Mouse (Mus musculus) G1E (cell line): Measurements from ENCODE around the gene Sbf2. TPM values are rescaled to one million over a fixed set of nuclear protein-coding genes. Genes with fewer than 3 reads are reported as not detected.

Experiments used
- ATAC-seq: 2 replicates; pipeline ENCODE4 v1.8.0; 2016; ENCODE audit warnings: mild to moderate bottlenecking; ENCODE audit not compliant: insufficient number of reproducible peaks, poor library complexity, low FRiP score, severe bottlenecking; ENCODE audit errors: extremely low read depth
- DNase-seq: peaks from one replicate; pipeline ENCODE4 v3.0.0; 2012; ENCODE audit warnings: low spot score
- H3K27me3 ChIP-seq: 2 replicates; pipeline ENCODE4 v1.6.1; 2012; ENCODE audit warnings: mild to moderate bottlenecking, low read length, inconsistent platforms; ENCODE audit not compliant: insufficient read depth
- H3K36me3 ChIP-seq: replicated peaks from 2 replicates; pipeline ENCODE3; 2012; ENCODE audit warnings: mild to moderate bottlenecking, inconsistent platforms
- H3K4me1 ChIP-seq: 2 replicates; pipeline ENCODE4 v1.6.1; 2012; ENCODE audit warnings: low read depth, low read length, inconsistent platforms, mixed read lengths; ENCODE audit not compliant: insufficient read depth
- H3K4me3 ChIP-seq: 2 replicates; pipeline ENCODE4 v1.5.1; 2012; ENCODE audit warnings: low read depth, mild to moderate bottlenecking, inconsistent platforms, low read length, moderate library complexity, mixed read lengths
- H3K9me3 ChIP-seq: replicated peaks from 2 replicates; pipeline ENCODE4 v1.6.1; 2012; ENCODE audit warnings: inconsistent platforms
- CTCF ChIP-seq: IDR thresholded peaks from 2 replicates; pipeline ENCODE4 v1.5.1; 2012; ENCODE audit warnings: low read depth, low read length, inconsistent platforms, mixed read lengths
- GATA1 ChIP-seq: IDR thresholded peaks from 2 replicates; pipeline ENCODE4 v1.6.1; 2012; ENCODE audit warnings: borderline replicate concordance, low read length, inconsistent platforms, mixed read lengths
- GATA2 ChIP-seq: IDR thresholded peaks from 2 replicates; pipeline ENCODE4 v1.6.1; 2012; ENCODE audit warnings: low read depth, low read length, inconsistent platforms, borderline replicate concordance
- POLR2AphosphoS5 ChIP-seq: IDR thresholded peaks from 2 replicates; pipeline ENCODE4 v1.6.1; 2012; ENCODE audit warnings: low read depth, low read length, inconsistent platforms; ENCODE audit not compliant: insufficient replicate concordance
- TAL1 ChIP-seq: conservative IDR thresholded peaks from 2 replicates; pipeline ENCODE4 v1.6.1; 2012; ENCODE audit warnings: low read depth, low read length, inconsistent platforms, mixed read lengths
- polyA plus RNA-seq: library from polyadenylated mRNA; stranded (reverse); fragments of >175 nt; gene quantifications from 2 replicates; pipeline ENCODE4 v1.2.3, GENCODE M21; 2012
- total RNA-seq, 2 experiments: library from RNA; stranded (forward) in 1 of 2; stranded (reverse) in 1 of 2; fragments of 200-1000 nt in 1 of 2; fragments of >200 nt in 1 of 2; fragmentation: Nextera tagmentation in 1 of 2; gene quantifications; 2 replicates each; pipeline ENCODE4 v1.2.3; 2014 to 2017

The Sbf2 gene
- total and polyA plus RNA-seq, 3 experiments: 0.49 TPM; not detected in 2

- DNase-seq: no peak
- no peaks in the 10 kb centered on the region for H3K9me3 ChIP-seq
- no peak for TF ChIP-seq CTCF
- no peak for TF ChIP-seq POLR2AphosphoS5
- TF ChIP-seq TAL1: no peak
- no peak for TF ChIP-seq GATA2
- TF ChIP-seq GATA1: no peak
- H3K4me3 ChIP-seq: no peak overlapping the region
- no peaks in the 10 kb centered on the region for H3K36me3 ChIP-seq
- peaks cover 27% of the 10 kb centered on the region for H3K27me3 ChIP-seq
- peaks cover 3% of the 10 kb centered on the region; the same call in 1 of the 2 replicates for H3K4me1 ChIP-seq
- ATAC-seq: no peak
Observed at GRCm38 (mm10) chr7:110627099-110627482, 12.4 kb upstream of the Sbf2 start.

DNA sequence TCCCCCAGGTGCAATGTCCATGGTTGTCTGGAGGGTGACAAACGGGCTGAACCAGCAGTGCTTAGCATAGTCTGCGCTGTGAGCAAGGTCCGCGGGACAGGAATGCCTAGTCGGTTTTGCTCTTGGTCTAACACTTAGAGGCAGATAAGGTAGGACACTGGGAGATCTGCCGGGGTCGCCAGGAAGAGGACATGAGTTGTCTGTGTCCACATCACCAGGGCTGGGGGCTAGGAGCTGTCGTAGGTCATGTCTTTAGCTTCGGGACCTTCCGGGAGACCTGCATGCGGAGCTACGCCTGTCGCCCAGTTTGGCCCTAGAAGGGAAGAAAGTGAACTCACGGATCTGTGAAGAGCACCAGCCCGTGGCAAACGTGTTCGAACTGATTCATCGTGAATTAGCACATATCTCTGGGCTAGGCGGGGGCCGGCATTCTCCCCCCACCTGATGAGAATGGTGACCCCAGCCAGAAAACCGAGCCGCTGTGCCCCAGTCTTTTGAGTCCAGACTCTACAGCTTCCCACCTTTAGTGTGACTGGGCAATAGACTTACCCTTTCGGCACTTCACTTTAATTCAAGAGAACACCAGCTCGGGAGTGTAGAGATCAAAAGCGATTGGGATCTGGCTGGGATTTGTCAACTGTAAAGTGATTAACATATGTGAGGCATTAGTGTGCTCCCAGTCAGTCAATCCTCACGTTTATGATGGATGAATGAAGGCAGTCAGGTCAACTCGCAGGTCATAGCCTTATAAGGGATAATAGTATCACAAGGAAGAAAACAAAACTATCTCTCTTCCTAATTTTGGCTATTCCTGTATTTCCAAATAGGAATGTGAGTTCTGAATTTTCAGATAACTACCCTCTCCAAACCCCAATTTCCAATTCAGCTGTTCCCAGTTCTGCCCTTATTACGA is 11.7 kb upstream of the Sbf2 start:
- no peak overlapping the region for H3K4me3 ChIP-seq
- peaks cover 25% of the 10 kb centered on the region for H3K27me3 ChIP-seq
- no peak for ATAC-seq
- H3K36me3 ChIP-seq: no peaks in the 10 kb centered on the region
- no peak for DNase-seq
- no peaks in the 10 kb centered on the region for H3K9me3 ChIP-seq
- peaks cover 3% of the 10 kb centered on the region; the same call in 1 of the 2 replicates for H3K4me1 ChIP-seq
- TF ChIP-seq GATA2 (no peak), TAL1 (no peak), GATA1 (no peak), CTCF (no peak), POLR2AphosphoS5 (no peak)

GRCm38 (mm10) chr7:110625489-110625888 is 10.8 kb upstream of the Sbf2 start:
- Histone ChIP-seq H3K36me3 (no peaks in the 10 kb centered on the region), H3K4me1 (peaks cover 3% of the 10 kb centered on the region; the same call in 1 of the 2 replicates), H3K27me3 (peaks cover 24% of the 10 kb centered on the region), H3K4me3 (no peak overlapping the region), H3K9me3 (no peaks in the 10 kb centered on the region)
- TF ChIP-seq POLR2AphosphoS5 (no peak), TAL1 (no peak), CTCF (no peak), GATA2 (no peak), GATA1 (no peak)
- no peak for DNase-seq
- no peak for ATAC-seq

- Histone ChIP-seq H3K4me1 (no peaks in the 10 kb centered on the region), H3K36me3 (no peaks in the 10 kb centered on the region), H3K4me3 (no peak overlapping the region), H3K27me3 (peaks cover 26% of the 10 kb centered on the region), H3K9me3 (no peaks in the 10 kb centered on the region)
- TF ChIP-seq TAL1: no peak
- DNase-seq (no peak), ATAC-seq (no peak)
Observed at GRCm38 (mm10) chr7:110624961-110625360, 10.2 kb upstream of the Sbf2 start.

DNA sequence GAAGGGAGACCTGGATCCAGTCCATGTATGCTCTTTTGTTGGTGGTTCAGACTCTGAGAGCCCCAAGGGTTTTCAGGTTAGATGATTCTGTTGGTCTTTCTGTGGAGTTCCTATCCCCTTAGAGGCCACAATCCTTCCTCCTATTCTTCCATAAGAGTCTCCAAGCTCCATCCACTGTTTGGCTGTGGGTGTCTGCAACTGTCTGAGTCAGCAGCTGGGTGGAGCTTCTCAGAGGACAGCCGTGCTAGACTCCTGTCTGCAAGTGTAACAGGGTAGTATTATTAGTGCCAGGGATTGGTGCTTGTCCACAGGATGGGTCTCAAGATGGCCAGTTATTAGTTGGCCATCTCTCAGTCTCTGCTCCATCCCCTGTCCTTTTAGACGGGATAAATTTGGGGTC is 9.3 kb upstream of the Sbf2 start:
- peaks cover 25% of the 10 kb centered on the region for H3K27me3 ChIP-seq
- no peak for TF ChIP-seq GATA2
- no peak for TF ChIP-seq GATA1
- H3K4me1 ChIP-seq: no peaks in the 10 kb centered on the region
- H3K4me3 ChIP-seq: no peak overlapping the region
- no peaks in the 10 kb centered on the region for H3K36me3 ChIP-seq
- no peak for DNase-seq
- H3K9me3 ChIP-seq: no peaks in the 10 kb centered on the region
- no peak for ATAC-seq

- DNase-seq: no peak
- H3K4me1 ChIP-seq: no peaks in the 10 kb centered on the region
- ATAC-seq: no peak; the same call in 1 of the 2 replicates
- H3K4me3 ChIP-seq: no peak overlapping the region
- H3K27me3 ChIP-seq: peaks cover 5% of the 10 kb centered on the region
- H3K9me3 ChIP-seq: peaks cover 10% of the 10 kb centered on the region
- TF ChIP-seq CTCF (no peak), POLR2AphosphoS5 (no peak), TAL1 (no peak; the same call in 1 of the 2 replicates), GATA2 (no peak), GATA1 (no peak)
- H3K36me3 ChIP-seq: no peaks in the 10 kb centered on the region
Observed at GRCm38 (mm10) chr7:110619086-110619611, 4.4 kb upstream of the Sbf2 start.
